Mouse (Mus musculus) cerebellum, adult 2 months (tissue): Measurements from ENCODE around the gene Lgr5. TPM values are rescaled to one million over a fixed set of nuclear protein-coding genes. Genes with fewer than 3 reads are reported as not detected.

Experiments used
- DNase-seq, 2 experiments: peaks; one replicate each; pipeline ENCODE4 v3.0.0; 2021
- H3K27ac ChIP-seq: fragments of 200-500 bp; 2 replicates; pipeline ENCODE4 v1.5.1; 2012; ENCODE audit warnings: low read length, control low read depth, inconsistent platforms; ENCODE audit not compliant: insufficient read depth
- H3K27me3 ChIP-seq: fragments of 200-500 bp; 2 replicates; pipeline ENCODE4 v1.6.1; 2012; ENCODE audit warnings: inconsistent platforms, mild to moderate bottlenecking, low read length, moderate library complexity; ENCODE audit not compliant: control insufficient read depth, insufficient read depth
- H3K4me1 ChIP-seq: fragments of 200-500 bp; 2 replicates; pipeline ENCODE4 v1.6.1; 2011; ENCODE audit warnings: low read length; ENCODE audit not compliant: control insufficient read depth, insufficient read depth
- H3K4me3 ChIP-seq: fragments of 200-500 bp; replicated peaks from 2 replicates; pipeline ENCODE3; 2011; ENCODE audit warnings: mild to moderate bottlenecking, low read depth, low read length, control low read depth; ENCODE audit not compliant: insufficient read depth
- CTCF ChIP-seq: fragments of 200-500 bp; IDR thresholded peaks from 2 replicates; pipeline ENCODE4 v1.5.1; 2011; ENCODE audit warnings: low read depth, mild to moderate bottlenecking, control low read depth, low read length, moderate library complexity, borderline replicate concordance; ENCODE audit not compliant: insufficient read depth
- POLR2A ChIP-seq: fragments of 200-500 bp; IDR thresholded peaks from 2 replicates; pipeline ENCODE4 v1.6.1; 2011; ENCODE audit warnings: low read length, control low read depth, borderline replicate concordance; ENCODE audit not compliant: insufficient read depth
- WGBS: fragments of 180-500 bp; shearing (Covaris S2); methylation state at CpG from one replicate; pipeline ENCODE4 v1.1.7; 2018; 5-methylcytosine and 5-hydroxymethylcytosine counted together
- polyA plus RNA-seq: library from polyadenylated mRNA; depleted of rRNA; stranded (reverse); fragments of >200 nt; gene quantifications from 2 replicates; pipeline ENCODE4 v1.2.3, GENCODE M21; 2012; rRNA removed

The Lgr5 gene
- 8.6 and 9.2 TPM in 2 replicates for polyA plus RNA-seq

GRCm38 (mm10) chr10:115587301-115587969, at the start of gene Lgr5:
Gene Lgr5 (minus strand): TSS chr10:115587780.
- Histone ChIP-seq H3K27ac (0 out of 2 replicates have a peak within 1 kb of the TSS, but pooled peaks have one; percentile 5), H3K4me1 (no peaks in the 10 kb centered on the region), H3K27me3 (no peaks in the 10 kb centered on the region; the same call in 1 of the 2 replicates), H3K4me3 (peak within 1 kb of the TSS; percentile 86)
- peak; percentile 47; the same call in 1 of the 2 replicates for TF ChIP-seq POLR2A
- no peak for TF ChIP-seq CTCF
- WGBS: under 1% methylated on average over 47 of the region's 47 CpGs
- DNase-seq: peak; percentile 84 to 89

- TF ChIP-seq POLR2A: no peak
- TF ChIP-seq CTCF: no peak
- Histone ChIP-seq H3K27me3 (no peaks in the 10 kb centered on the region), H3K4me1 (no peaks in the 10 kb centered on the region), H3K27ac (no peak overlapping the region), H3K4me3 (no peak overlapping the region)
- WGBS: 85% methylated on average over 6 of the region's 6 CpGs
- no peak for DNase-seq
Observed at GRCm38 (mm10) chr10:115626678-115627077, 39.1 kb upstream of the Lgr5 start.

GRCm38 (mm10) chr10:115624957-115625356, 37.4 kb upstream of the Lgr5 start:
- Histone ChIP-seq H3K27me3 (no peaks in the 10 kb centered on the region), H3K4me1 (no peaks in the 10 kb centered on the region), H3K4me3 (no peak overlapping the region), H3K27ac (no peak overlapping the region)
- WGBS: 94% methylated on average over 2 of the region's 2 CpGs
- no peak for DNase-seq
- no peak for TF ChIP-seq POLR2A
- TF ChIP-seq CTCF: no peak

- no peak for DNase-seq
- Histone ChIP-seq H3K27me3 (no peaks in the 10 kb centered on the region), H3K27ac (no peak overlapping the region), H3K4me1 (no peaks in the 10 kb centered on the region), H3K4me3 (no peak overlapping the region)
- WGBS: 59% methylated on average over 15 of the region's 15 CpGs
- TF ChIP-seq CTCF (no peak), POLR2A (no peak)
Observed at GRCm38 (mm10) chr10:115623956-115624671, 36.5 kb upstream of the Lgr5 start.

GRCm38 (mm10) chr10:115623481-115623880, 35.9 kb upstream of the Lgr5 start:
- no peak for DNase-seq
- WGBS: 88% methylated on average over 7 of the region's 7 CpGs
- Histone ChIP-seq H3K4me3 (no peak overlapping the region), H3K4me1 (no peaks in the 10 kb centered on the region), H3K27me3 (no peaks in the 10 kb centered on the region), H3K27ac (no peak overlapping the region)
- TF ChIP-seq CTCF: no peak

- DNase-seq: no peak
- 21% methylated on average over 15 of the region's 15 CpGs for WGBS
- TF ChIP-seq POLR2A: no peak
- TF ChIP-seq CTCF: no peak
Observed at GRCm38 (mm10) chr10:115618288-115618856, 30.8 kb upstream of the Lgr5 start.

GRCm38 (mm10) chr10:115617456-115618287, 30.1 kb upstream of the Lgr5 start:
- WGBS: 5% methylated on average over 14 of the region's 15 CpGs
- no peaks in the 10 kb centered on the region for H3K27me3 ChIP-seq
- H3K27ac ChIP-seq: no peak overlapping the region
- peak; percentile 25 to 64 for DNase-seq
- no peaks in the 10 kb centered on the region for H3K4me1 ChIP-seq
- peak; percentile 25; the same call in 1 of the 2 replicates for TF ChIP-seq CTCF
- no peak for TF ChIP-seq POLR2A
- peak overlapping the region; percentile 16 for H3K4me3 ChIP-seq

More at GRCm38 (mm10) chr10:115618288-115618856, 30.8 kb upstream of the Lgr5 start:
- no peaks in the 10 kb centered on the region for H3K27me3 ChIP-seq
- H3K27ac ChIP-seq: no peak overlapping the region
- H3K4me1 ChIP-seq: no peaks in the 10 kb centered on the region
- no peak overlapping the region for H3K4me3 ChIP-seq
